Mouse (Mus musculus) spleen, adult 2 months (tissue): Measurements from ENCODE around the gene Snu13.

Experiments
- CTCF ChIP-seq: fragments of 200-500 bp; IDR thresholded peaks from 2 replicates; pipeline ENCODE4 v1.5.1; 2011; ENCODE audit warnings: mild to moderate bottlenecking, inconsistent platforms; ENCODE audit not compliant: insufficient read depth, insufficient read length, insufficient replicate concordance; ENCODE audit errors: extremely low read depth
- POLR2A ChIP-seq: fragments of 200-500 bp; IDR thresholded peaks from 2 replicates; pipeline ENCODE4 v1.6.1; 2011; ENCODE audit warnings: low read depth, low read length, inconsistent platforms

GRCm38 (mm10) chr15:82079883-82080282 lies 32.5 kb upstream of the Snu13 start:
- TF ChIP-seq POLR2A (no peak), CTCF (no peak)
